Comparison of ENCODE assay signal across 10 mouse cellular contexts in genomic region chr5:99422856-99423255, GRCm38 (mm10).
A peak's percentile ranks its signal among the peaks of the same experiment; 100 is the strongest.
DNase-seq lines count a peak whose midpoint lies in the region.
"Had no signal": no experiment of that assay in that cellular context is flagged by ENCODE, and none has a peak within 500 bp of the region (broad histone marks: within the 10 kb centered on the region; RNA-seq: fewer than 3 reads in every experiment).

No protein-coding gene starts in this region.

- intact Hi-C loops in heart, postnatal 36 days (cut with DNase I) = loop anchor here (5.0 kb wide), 1 partner anchor 154 kb away; no protein-coding TSS in a partner anchor

- peak; percentile 46 for DNase-seq in adrenal gland, adult 2 months
- no peak for DNase-seq in adrenal gland, postnatal 25 days
- peak; percentile 84 for DNase-seq in heart, adult 11 months
- DNase-seq in heart, postnatal 36 days = no peak
- DNase-seq: adrenal gland, postnatal 14 days; cerebellum, adult 11 months; cerebellum, adult 8-10 months; cerebellum, adult 9-11 months; cerebellum, postnatal 36 days; embryo, embryonic 11 days had no signal

Comparison
In these comparisons a context has a peak if more than half of its experiments do, and no peak if none do; other contexts are left out.
1. DNase-seq: peak in adrenal gland, adult 2 months (single experiment) and heart, adult 11 months (single experiment); none in adrenal gland, postnatal 25 days (single experiment) and heart, postnatal 36 days (0 of 2).